Mouse (Mus musculus): Measurements from ENCODE around the gene Pigk. TPM values are rescaled to one million over a fixed set of nuclear protein-coding genes. Genes with fewer than 3 reads are reported as not detected.

Gene Pigk
- polyA plus RNA-seq, 1 experiment from 2014 or later, result 50.8 TPM

- peak; percentile 65; the same call in 1 of the 2 replicates for ATAC-seq (ENCODE audit: low FRiP score, low read depth)
- no peaks in the 10 kb centered on the region for H3K36me3 ChIP-seq
- H3K4me1 ChIP-seq (replicated peaks), result peaks cover 5% of the 10 kb centered on the region; the same call in 1 of the 2 replicates
- H3K4me3 ChIP-seq, result no peak overlapping the region
- H3K27ac ChIP-seq (replicated peaks), result peak overlapping the region; percentile 40
- no peak overlapping the region for H3K9ac ChIP-seq
- 59% methylated on average over 22 of the region's 22 CpGs for WGBS
- H3K27me3 ChIP-seq, result no peaks in the 10 kb centered on the region
- H3K4me2 ChIP-seq, result peak overlapping the region; percentile 38
- H3K9me3 ChIP-seq, result no peaks in the 10 kb centered on the region
These were observed 152.4 kb downstream of the Pigk start for GRCm38 (mm10) chr3:152866035-152866965.

- H3K4me1 ChIP-seq (replicated peaks), result peaks cover 17% of the 10 kb centered on the region; the same call in 1 of the 2 replicates
- 44% methylated on average over 12 of the region's 12 CpGs for WGBS
- no peak overlapping the region for H3K27ac ChIP-seq (replicated peaks)
- no peak overlapping the region for H3K9ac ChIP-seq
- H3K9me3 ChIP-seq, result no peaks in the 10 kb centered on the region
- no peak overlapping the region for H3K4me2 ChIP-seq
- H3K36me3 ChIP-seq, result no peaks in the 10 kb centered on the region
- no peak overlapping the region for H3K4me3 ChIP-seq
- no peak for ATAC-seq (ENCODE audit: low FRiP score, low read depth)
- H3K27me3 ChIP-seq, result no peaks in the 10 kb centered on the region
These were observed 154.0 kb downstream of the Pigk start for GRCm38 (mm10) chr3:152867654-152868525.

- Histone ChIP-seq H3K4me2 (no peak overlapping the region), H3K9ac (no peak overlapping the region), H3K4me1 (replicated peaks) (peaks cover 24% of the 10 kb centered on the region; the same call in 1 of the 2 replicates), H3K27me3 (no peaks in the 10 kb centered on the region), H3K27ac (replicated peaks) (peak overlapping the region; percentile 2; the same call in 1 of the 2 replicates), H3K9me3 (no peaks in the 10 kb centered on the region), H3K36me3 (no peaks in the 10 kb centered on the region), H3K4me3 (no peak overlapping the region)
- 41% methylated on average over 12 of the region's 12 CpGs for WGBS
- ATAC-seq (ENCODE audit: low FRiP score, low read depth), result no peak
These were observed 158.2 kb downstream of the Pigk start for GRCm38 (mm10) chr3:152872054-152872453.

DNA sequence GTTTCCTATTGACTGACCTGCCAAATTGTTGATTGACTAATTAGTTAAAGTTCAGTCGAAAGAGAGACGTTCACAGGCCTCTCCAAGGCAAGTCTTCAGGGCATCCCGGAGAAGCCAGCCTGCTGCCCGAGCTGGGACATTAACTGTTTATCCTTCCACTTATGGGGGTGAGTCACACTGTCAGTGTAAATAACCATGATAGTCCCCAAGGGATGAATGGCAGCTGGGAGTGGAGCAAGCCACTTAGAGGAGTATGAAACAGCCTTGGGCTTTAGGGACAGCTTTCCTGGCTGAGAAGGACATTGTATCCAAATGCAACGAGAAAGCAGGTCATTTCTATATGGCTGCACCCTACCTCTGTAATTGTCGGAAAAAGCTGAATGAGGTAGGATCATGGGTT lies 158.7 kb downstream of the Pigk start:
- no peaks in the 10 kb centered on the region for H3K9me3 ChIP-seq
- no peak overlapping the region for H3K4me2 ChIP-seq
- 32% methylated on average over 6 of the region's 6 CpGs for WGBS
- ATAC-seq (ENCODE audit: low FRiP score, low read depth), result no peak
- peaks cover 25% of the 10 kb centered on the region; the same call in 1 of the 2 replicates for H3K4me1 ChIP-seq (replicated peaks)
- H3K36me3 ChIP-seq, result no peaks in the 10 kb centered on the region
- H3K27me3 ChIP-seq, result no peaks in the 10 kb centered on the region
- H3K9ac ChIP-seq, result no peak overlapping the region
- H3K27ac ChIP-seq (replicated peaks), result 0 out of 2 replicates have a peak overlapping the region, but pooled peaks have one; percentile 2
- H3K4me3 ChIP-seq, result no peak overlapping the region

DNA sequence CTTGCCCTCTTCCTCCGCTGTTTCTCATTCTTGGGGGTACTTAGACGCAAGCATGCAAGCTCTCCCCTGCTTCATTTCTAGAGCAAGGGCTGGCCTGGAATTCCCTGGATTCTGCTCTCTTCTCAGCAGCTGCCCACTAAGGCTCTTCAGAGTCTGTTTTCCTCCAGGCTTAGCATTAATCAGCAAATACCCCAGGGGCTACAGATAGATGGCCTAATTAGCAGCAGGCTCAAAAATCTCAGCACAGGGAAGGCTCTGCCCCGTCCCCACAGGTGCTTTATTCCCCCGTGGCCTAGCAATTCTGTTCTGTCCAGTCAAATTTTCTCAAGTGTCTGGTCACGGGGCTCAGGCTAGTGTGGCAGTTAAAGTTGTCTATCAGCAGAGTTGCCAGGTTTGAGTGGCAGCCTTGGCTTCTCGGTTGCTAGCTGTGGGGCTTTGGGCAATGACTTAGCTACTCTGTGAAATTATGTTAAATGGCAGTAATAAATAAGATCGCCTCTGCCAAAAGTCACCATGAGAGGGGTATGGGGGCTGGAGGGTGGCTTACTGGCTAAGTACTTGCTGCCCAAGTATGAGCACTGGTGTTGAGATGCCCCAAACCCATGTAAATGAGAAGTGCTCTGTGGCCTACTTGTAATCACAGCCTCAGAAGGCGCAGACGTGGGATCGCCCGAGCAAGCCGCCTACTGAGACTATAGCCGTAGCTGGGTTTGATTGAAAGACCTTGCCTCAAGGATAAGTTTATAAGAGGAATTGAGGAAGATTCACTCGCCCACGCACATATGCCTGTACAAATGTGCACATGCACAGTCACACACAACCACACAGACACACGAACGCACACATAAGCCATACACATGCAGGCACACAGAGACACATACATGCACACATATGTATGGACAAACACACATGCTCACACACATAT lies 160.8 kb downstream of the Pigk start:
- 70% methylated on average over 17 of the region's 17 CpGs for WGBS
- H3K9me3 ChIP-seq, result no peaks in the 10 kb centered on the region
- H3K4me1 ChIP-seq (replicated peaks), result peaks cover 25% of the 10 kb centered on the region; the same call in 1 of the 2 replicates
- no peaks in the 10 kb centered on the region for H3K27me3 ChIP-seq
- no peak overlapping the region for H3K27ac ChIP-seq (replicated peaks)
- ATAC-seq (ENCODE audit: low FRiP score, low read depth), result no peak
- H3K9ac ChIP-seq, result no peak overlapping the region
- H3K4me2 ChIP-seq, result no peak overlapping the region
- no peaks in the 10 kb centered on the region for H3K36me3 ChIP-seq
- H3K4me3 ChIP-seq, result no peak overlapping the region

- no peak overlapping the region for H3K27ac ChIP-seq (replicated peaks)
- no peaks in the 10 kb centered on the region for H3K9me3 ChIP-seq
- H3K27me3 ChIP-seq, result no peaks in the 10 kb centered on the region
- ATAC-seq (ENCODE audit: low FRiP score, low read depth), result no peak
- no peak overlapping the region for H3K4me2 ChIP-seq
- no peak overlapping the region for H3K9ac ChIP-seq
- H3K4me3 ChIP-seq, result no peak overlapping the region
- H3K4me1 ChIP-seq (replicated peaks), result peaks cover 34% of the 10 kb centered on the region; the same call in 1 of the 2 replicates
- H3K36me3 ChIP-seq, result no peaks in the 10 kb centered on the region
- WGBS, result 87% methylated on average over 6 of the region's 6 CpGs
These were observed 161.9 kb downstream of the Pigk start for GRCm38 (mm10) chr3:152875723-152876290.

DNA sequence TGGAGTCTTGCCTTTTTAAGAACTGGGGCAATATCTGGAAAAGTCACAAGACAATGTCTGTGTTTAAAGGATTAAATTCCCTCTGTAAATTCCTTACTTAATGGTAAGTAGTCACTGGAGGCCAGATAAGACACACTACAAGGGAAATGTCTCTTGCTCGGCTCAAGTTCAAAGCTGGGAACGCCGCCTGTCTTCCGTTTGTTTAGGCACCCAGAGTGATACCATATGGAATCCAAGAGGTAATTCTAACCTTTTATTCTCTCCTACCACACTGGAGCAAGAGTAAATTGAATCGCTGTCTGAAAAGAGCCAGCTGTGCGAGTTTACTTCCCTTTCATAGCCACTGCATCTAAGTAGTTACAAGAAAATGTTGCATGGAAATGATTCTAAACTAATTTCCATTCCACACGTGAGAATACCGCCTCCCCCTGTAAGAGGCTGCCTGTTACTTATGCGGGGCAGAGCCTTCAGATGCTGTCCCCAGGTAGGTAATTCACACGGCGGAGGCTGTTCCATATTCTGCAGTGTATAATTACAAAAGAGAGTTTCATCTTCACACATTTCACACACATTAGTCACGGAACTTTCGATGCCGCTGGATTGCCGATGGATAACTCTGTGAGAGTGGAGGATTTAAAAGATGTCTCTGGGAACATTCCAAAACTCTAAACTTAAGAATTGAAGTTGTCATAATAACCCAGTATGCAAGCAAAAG lies 166.4 kb downstream of the Pigk start:
- H3K4me2 ChIP-seq, result no peak overlapping the region
- ATAC-seq (ENCODE audit: low FRiP score, low read depth), result no peak
- 41% methylated on average over 15 of the region's 15 CpGs for WGBS
- no peaks in the 10 kb centered on the region for H3K36me3 ChIP-seq
- no peak overlapping the region for H3K4me3 ChIP-seq
- H3K27ac ChIP-seq (replicated peaks), result no peak overlapping the region
- H3K9ac ChIP-seq, result no peak overlapping the region
- H3K9me3 ChIP-seq, result no peaks in the 10 kb centered on the region
- H3K4me1 ChIP-seq (replicated peaks), result peaks cover 39% of the 10 kb centered on the region
- no peaks in the 10 kb centered on the region for H3K27me3 ChIP-seq

- Histone ChIP-seq H3K4me1 (replicated peaks) (peaks cover 39% of the 10 kb centered on the region), H3K9ac (no peak overlapping the region), H3K36me3 (no peaks in the 10 kb centered on the region), H3K27ac (replicated peaks) (0 out of 2 replicates have a peak overlapping the region, but pooled peaks have one; percentile 18), H3K27me3 (no peaks in the 10 kb centered on the region), H3K9me3 (no peaks in the 10 kb centered on the region), H3K4me3 (no peak overlapping the region), H3K4me2 (no peak overlapping the region)
- 60% methylated on average over 4 of the region's 4 CpGs for WGBS
- no peak for ATAC-seq (ENCODE audit: low FRiP score, low read depth)
These were observed 167.8 kb downstream of the Pigk start for GRCm38 (mm10) chr3:152881706-152882105.

DNA sequence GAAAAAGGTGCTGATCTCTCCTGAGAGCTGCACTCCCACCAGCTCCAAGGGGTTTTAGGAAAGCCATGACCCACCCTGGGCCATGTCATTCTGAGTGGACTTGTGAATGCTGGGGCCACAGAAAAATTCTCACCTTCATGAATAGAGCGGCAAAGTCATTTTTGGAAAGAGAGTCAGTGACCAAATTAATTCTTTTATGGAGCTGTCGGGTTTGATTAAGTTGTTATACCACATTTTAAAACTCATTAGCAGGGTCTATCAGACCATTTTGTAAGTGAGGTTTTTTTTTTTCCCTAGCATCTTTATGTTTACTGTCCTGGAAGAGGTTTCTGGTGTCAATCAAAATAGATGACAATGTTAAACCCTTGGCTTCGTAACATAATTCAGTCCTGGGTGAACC lies 169.7 kb downstream of the Pigk start:
- H3K4me2 ChIP-seq, result no peak overlapping the region
- H3K36me3 ChIP-seq, result no peaks in the 10 kb centered on the region
- no peak for ATAC-seq (ENCODE audit: low FRiP score, low read depth)
- 59% methylated on average over 3 of the region's 3 CpGs for WGBS
- H3K27me3 ChIP-seq, result no peaks in the 10 kb centered on the region
- H3K27ac ChIP-seq (replicated peaks), result no peak overlapping the region
- H3K4me1 ChIP-seq (replicated peaks), result peaks cover 41% of the 10 kb centered on the region
- H3K9ac ChIP-seq, result no peak overlapping the region
- no peaks in the 10 kb centered on the region for H3K9me3 ChIP-seq
- no peak overlapping the region for H3K4me3 ChIP-seq

DNA sequence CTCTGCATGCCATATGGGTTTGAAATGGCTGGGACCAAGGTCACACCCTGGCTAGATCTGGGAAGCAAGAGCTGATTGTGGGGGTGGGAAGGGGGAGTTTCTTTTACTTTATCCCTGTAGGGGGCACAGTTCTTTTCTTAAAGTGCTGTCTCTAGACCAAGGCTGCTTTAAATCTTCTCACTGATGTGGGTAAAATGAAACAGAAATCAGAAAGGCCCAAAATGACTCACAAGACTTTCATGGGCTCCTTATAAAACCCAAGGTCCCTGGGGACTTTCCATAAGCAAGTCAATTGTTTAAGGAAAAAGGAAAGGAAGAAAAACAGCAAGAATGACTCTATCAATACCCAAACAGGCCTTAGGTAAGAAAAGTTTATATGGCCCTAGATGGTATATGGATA lies 172.8 kb downstream of the Pigk start:
- no peak for ATAC-seq (ENCODE audit: low FRiP score, low read depth)
- Histone ChIP-seq H3K9ac (no peak overlapping the region), H3K4me1 (replicated peaks) (peaks cover 22% of the 10 kb centered on the region), H3K4me2 (no peak overlapping the region), H3K9me3 (no peaks in the 10 kb centered on the region), H3K27me3 (no peaks in the 10 kb centered on the region), H3K4me3 (no peak overlapping the region), H3K36me3 (no peaks in the 10 kb centered on the region), H3K27ac (replicated peaks) (no peak overlapping the region)
